Mouse (Mus musculus) embryonic facial prominence, embryonic 12.5 days (tissue): Measurements from ENCODE around the gene Gm9736. TPM values are rescaled to one million over a fixed set of nuclear protein-coding genes. Genes with fewer than 3 reads are reported as not detected.
"Not testable (repeated sequence)": the region's sequence is repeated elsewhere in the genome, so short reads cannot be mapped to it uniquely, and the experiment has no call there.

Experiments
- ATAC-seq: fragments of 200-750 bp; cut with Nextera tagmentation; 2 replicates; pipeline ENCODE4 v1.8.0; 2017; ENCODE audit not compliant: insufficient number of reproducible peaks, insufficient read depth, low FRiP score, low TSS enrichment
- H3K27ac ChIP-seq: fragments of 300-500 bp; sonication (generic); 2 replicates; pipeline ENCODE4 v1.5.1; 2016; ENCODE audit warnings: mild to moderate bottlenecking
- H3K27me3 ChIP-seq: fragments of 300-500 bp; sonication (generic); 2 replicates; pipeline ENCODE4 v1.6.1; 2016; ENCODE audit warnings: mild to moderate bottlenecking, moderate library complexity
- H3K36me3 ChIP-seq: fragments of 300-500 bp; sonication (generic); 2 replicates; pipeline ENCODE4 v1.6.1; 2016; ENCODE audit warnings: mild to moderate bottlenecking
- H3K4me1 ChIP-seq: fragments of 300-500 bp; sonication (generic); 2 replicates; pipeline ENCODE4 v1.6.1; 2016
- H3K4me2 ChIP-seq: fragments of 300-500 bp; sonication (generic); replicated peaks from 2 replicates; pipeline ENCODE4 v1.6.1; 2016; ENCODE audit warnings: mild to moderate bottlenecking, moderate library complexity
- H3K4me3 ChIP-seq: fragments of 300-500 bp; sonication (generic); 2 replicates; pipeline ENCODE4 v1.5.1; 2016; ENCODE audit warnings: mild to moderate bottlenecking
- H3K9ac ChIP-seq: fragments of 300-500 bp; sonication (generic); 2 replicates; pipeline ENCODE4 v1.6.1; 2016; ENCODE audit warnings: mild to moderate bottlenecking, moderate library complexity
- H3K9me3 ChIP-seq: fragments of 300-500 bp; sonication (generic); 2 replicates; pipeline ENCODE4 v1.6.1; 2016; ENCODE audit warnings: mild to moderate bottlenecking, moderate library complexity
- WGBS: fragments of 180-500 bp; shearing (Covaris S2); methylation state at CpG from one replicate; pipeline ENCODE4 v1.1.7; 2016; 5-methylcytosine and 5-hydroxymethylcytosine counted together
- polyA plus RNA-seq: library from polyadenylated mRNA; unstranded; fragments of >200 nt; fragmentation: Nextera tagmentation; extraction: Ambion mirVana; gene quantifications from 2 replicates; pipeline ENCODE4 v1.2.1, GENCODE M21; 2016

Gm9736 gene
- polyA plus RNA-seq, 1 experiment from 2014 or later, result not detected

GRCm38 (mm10) chr10:77720299-77720698, 30.9 kb downstream of the Gm9736 start, which contains the start of gene Krtap12-1:
Gene Krtap12-1, plus strand, starts transcription at chr10:77720599.
- H3K36me3 ChIP-seq, H3K4me2 ChIP-seq, H3K4me3 ChIP-seq, H3K27me3 ChIP-seq, H3K9ac ChIP-seq, H3K9me3 ChIP-seq, H3K4me1 ChIP-seq, ATAC-seq, H3K27ac ChIP-seq: not testable (repeated sequence)
- 85% methylated on average over 1 of the region's 1 CpGs for WGBS

- no peaks in the 10 kb centered on the region for H3K27me3 ChIP-seq
- no peak within 1 kb of the TSS for H3K4me3 ChIP-seq
- no peaks in the 10 kb centered on the region; the same call in 1 of the 2 replicates for H3K9me3 ChIP-seq
- H3K4me1 ChIP-seq, result no peaks in the 10 kb centered on the region
- H3K4me2 ChIP-seq, result no peak within 1 kb of the TSS
- no peak within 1 kb of the TSS for H3K9ac ChIP-seq
- no peak within 1 kb of the TSS for H3K27ac ChIP-seq
- no peaks in the 10 kb centered on the region for H3K36me3 ChIP-seq
- ATAC-seq, result no peak
- WGBS, result 63% methylated on average over 1 of the region's 1 CpGs
Observed at GRCm38 (mm10) chr10:77715507-77715906, 35.6 kb downstream of the Gm9736 start, which contains the start of gene Gm10142. Gene Gm10142, plus strand, starts transcription at chr10:77715807.

- no peak overlapping the region for H3K4me3 ChIP-seq
- H3K27ac ChIP-seq, result no peak overlapping the region
- H3K27me3 ChIP-seq, result no peaks in the 10 kb centered on the region
- no peak overlapping the region for H3K4me2 ChIP-seq
- WGBS, result 54% methylated on average over 4 of the region's 4 CpGs
- H3K4me1 ChIP-seq, result no peaks in the 10 kb centered on the region
- ATAC-seq, result no peak
- no peaks in the 10 kb centered on the region for H3K9me3 ChIP-seq
- H3K36me3 ChIP-seq, result no peaks in the 10 kb centered on the region
- no peak overlapping the region for H3K9ac ChIP-seq
Observed at GRCm38 (mm10) chr10:77713734-77714133, 37.4 kb downstream of the Gm9736 start.

- not testable (repeated sequence) for H3K4me3 ChIP-seq, H3K4me2 ChIP-seq, H3K27ac ChIP-seq, H3K36me3 ChIP-seq, H3K27me3 ChIP-seq, H3K9me3 ChIP-seq, ATAC-seq, H3K4me1 ChIP-seq, H3K9ac ChIP-seq
Observed at GRCm38 (mm10) chr10:77711157-77711556, 40.0 kb downstream of the Gm9736 start, which contains the start of gene Gm10024. Gene Gm10024, plus strand, starts transcription at chr10:77711457.

- no peak overlapping the region for H3K9ac ChIP-seq
- H3K9me3 ChIP-seq, result peaks cover 8% of the 10 kb centered on the region
- no peak overlapping the region for H3K4me3 ChIP-seq
- WGBS, result 79% methylated on average over 3 of the region's 3 CpGs
- ATAC-seq, result no peak
- no peaks in the 10 kb centered on the region for H3K36me3 ChIP-seq
- H3K27ac ChIP-seq, result no peak overlapping the region
- no peaks in the 10 kb centered on the region for H3K27me3 ChIP-seq
- H3K4me2 ChIP-seq, result no peak overlapping the region
- no peaks in the 10 kb centered on the region for H3K4me1 ChIP-seq
Observed at GRCm38 (mm10) chr10:77709831-77710230, 41.3 kb downstream of the Gm9736 start.

- Histone ChIP-seq H3K4me2 (no peak within 1 kb of the TSS), H3K9me3 (peaks cover 12% of the 10 kb centered on the region), H3K4me3 (no peak within 1 kb of the TSS), H3K27me3 (no peaks in the 10 kb centered on the region), H3K9ac (no peak within 1 kb of the TSS), H3K4me1 (no peaks in the 10 kb centered on the region), H3K36me3 (no peaks in the 10 kb centered on the region), H3K27ac (no peak within 1 kb of the TSS)
- no peak for ATAC-seq
- WGBS, result 87% methylated on average over 1 of the region's 1 CpGs
Observed at GRCm38 (mm10) chr10:77706326-77706725, 44.8 kb downstream of the Gm9736 start, which contains the start of gene Gm10272. Gene Gm10272, plus strand, starts transcription at chr10:77706626.

Other genes starting within 250 kb of the Gm9736 start
- 48.8 and 51.0 TPM in 2 replicates for gene Fam207a, start 235.6 kb downstream of the Gm9736 start, polyA plus RNA-seq
- gene Itgb2, start 221.1 kb downstream of the Gm9736 start, polyA plus RNA-seq, result 0.81 and 1.3 TPM in 2 replicates
- gene Pttg1ip, start 169.6 kb downstream of the Gm9736 start, polyA plus RNA-seq, result 92.5 and 94.4 TPM in 2 replicates
- 385 and 391 TPM in 2 replicates for gene Sumo3, start 145.3 kb downstream of the Gm9736 start, polyA plus RNA-seq
- 7.0 and 7.1 TPM in 2 replicates for gene Gm49325, start 145.2 kb downstream of the Gm9736 start, polyA plus RNA-seq
- gene Ube2g2, start 129.1 kb downstream of the Gm9736 start, polyA plus RNA-seq, result 76.7 and 81.7 TPM in 2 replicates
- gene Tspear, start 64.8 kb downstream of the Gm9736 start, polyA plus RNA-seq, result 0.32 and 0.69 TPM in 2 replicates
- gene Gm19402, start 60.6 kb downstream of the Gm9736 start, polyA plus RNA-seq, result not detected in 2 replicates
- gene Gm9508, start 54.1 kb downstream of the Gm9736 start, polyA plus RNA-seq, result not detected in 2 replicates
- gene Gm10272, start 44.7 kb downstream of the Gm9736 start, polyA plus RNA-seq, result not detected in 2 replicates
- not detected in 2 replicates for gene Gm10024, start 39.9 kb downstream of the Gm9736 start, polyA plus RNA-seq
- gene Gm10142, start 35.5 kb downstream of the Gm9736 start, polyA plus RNA-seq, result not detected in 2 replicates
- not detected in 2 replicates for gene Krtap12-1, start 30.8 kb downstream of the Gm9736 start, polyA plus RNA-seq
- not detected in 2 replicates for gene Gm10100, start 24.9 kb downstream of the Gm9736 start, polyA plus RNA-seq
- gene Gm18596, start 8.7 kb downstream of the Gm9736 start, polyA plus RNA-seq, result not detected in 2 replicates
- not detected in 2 replicates for gene Gm3233, start 8.3 kb upstream of the Gm9736 start, polyA plus RNA-seq
- not detected in 2 replicates for gene Gm3238, start 20.0 kb upstream of the Gm9736 start, polyA plus RNA-seq
- gene Gm7138, start 25.6 kb upstream of the Gm9736 start, polyA plus RNA-seq, result not detected in 2 replicates
- gene Gm3250, start 31.2 kb upstream of the Gm9736 start, polyA plus RNA-seq, result not detected in 2 replicates
- gene Gm7137, start 36.8 kb upstream of the Gm9736 start, polyA plus RNA-seq, result not detected in 2 replicates
- gene Gm9639, start 43.7 kb upstream of the Gm9736 start, polyA plus RNA-seq, result not detected in 2 replicates
- not detected in 2 replicates for gene Gm19668, start 47.8 kb upstream of the Gm9736 start, polyA plus RNA-seq
- not detected in 2 replicates for gene Gm9507, start 60.5 kb upstream of the Gm9736 start, polyA plus RNA-seq
- not detected in 2 replicates for gene Gm2696, start 63.3 kb upstream of the Gm9736 start, polyA plus RNA-seq
- gene Krtap10-4, start 75.7 kb upstream of the Gm9736 start, polyA plus RNA-seq, result not detected in 2 replicates
- not detected in 2 replicates for gene Krtap10-10, start 84.6 kb upstream of the Gm9736 start, polyA plus RNA-seq
- gene Gm36176, start 95.4 kb upstream of the Gm9736 start, polyA plus RNA-seq, result not detected in 2 replicates
- gene Gm10318, start 101.5 kb upstream of the Gm9736 start, polyA plus RNA-seq, result not detected in 2 replicates
- gene Gm3285, start 110.6 kb upstream of the Gm9736 start, polyA plus RNA-seq, result not detected in 2 replicates
- 4.4 and 4.7 TPM in 2 replicates for gene Lrrc3, start 151.2 kb upstream of the Gm9736 start, polyA plus RNA-seq
- gene Trpm2, start 219.2 kb upstream of the Gm9736 start, polyA plus RNA-seq, result 0.72 and 0.87 TPM in 2 replicates
- gene 1810043G02Rik, start 227.2 kb upstream of the Gm9736 start, polyA plus RNA-seq, result 32.9 and 35.1 TPM in 2 replicates